Mouse (Mus musculus): Measurements from ENCODE around the gene Snrnp35.

Snrnp35 gene

GRCm38 (mm10) chr5:124538813-124539792, 56.2 kb downstream of the Snrnp35 start:
- no peak for DNase-seq (ENCODE audit: low spot score)

DNA sequence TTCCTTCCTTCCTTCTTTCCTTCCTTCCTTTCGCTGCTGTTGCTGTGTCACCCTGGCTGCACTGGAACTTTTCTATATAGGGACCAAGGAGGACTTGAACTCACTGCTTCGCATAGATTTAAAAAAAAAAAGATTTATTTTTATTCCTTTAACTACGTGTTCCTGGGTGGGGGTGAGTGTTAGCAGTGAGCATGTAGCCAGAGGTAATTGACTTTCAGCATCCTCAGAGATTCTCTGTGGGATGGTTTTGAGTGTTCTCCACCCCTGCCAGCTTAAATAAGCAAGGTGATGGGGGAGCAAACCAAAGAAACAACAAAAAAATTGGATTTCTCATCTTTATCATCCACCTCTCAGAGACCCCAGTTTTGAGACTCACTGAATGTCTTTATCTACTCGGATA, 57.0 kb downstream of the Snrnp35 start:
- DNase-seq (ENCODE audit: low spot score), result no peak

- peak; percentile 94 for DNase-seq (ENCODE audit: low spot score)
Measured at GRCm38 (mm10) chr5:124540383-124540786, 57.5 kb downstream of the Snrnp35 start, which contains the start of gene Tmed2. TSS of gene Tmed2 (plus strand) at chr5:124540695.
